Mouse (Mus musculus): ENCODE measurements around the gene Ptprh. TPM values are rescaled to one million over a fixed set of nuclear protein-coding genes. Genes with fewer than 3 reads are reported as not detected.
"Not testable (repeated sequence)": the region's sequence is repeated elsewhere in the genome, so short reads cannot be mapped to it uniquely, and the experiment has no call there.

Ptprh gene
- total RNA-seq, 2 experiments from 2014 or later: not detected

DNA sequence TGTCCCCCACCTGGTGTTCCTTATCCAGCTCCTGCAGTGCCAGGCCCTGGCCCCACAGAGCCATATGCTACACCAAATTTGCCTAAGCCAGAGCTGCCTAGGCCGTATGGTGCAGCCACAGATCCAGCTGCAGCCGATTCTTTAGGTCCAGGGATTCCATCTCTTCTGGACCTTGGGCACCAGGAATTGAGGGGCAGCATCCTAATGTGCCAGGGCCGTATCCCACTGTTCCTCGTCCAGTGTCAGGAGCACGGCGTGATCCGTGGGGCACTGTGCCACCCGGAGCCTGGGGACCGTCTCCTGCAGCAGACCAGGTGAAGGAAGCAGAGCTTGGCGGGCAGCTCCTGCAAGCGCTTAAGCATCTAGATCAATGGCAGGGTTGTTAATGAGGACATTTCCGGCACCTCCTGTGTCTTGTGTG, 8.1 kb upstream of the Ptprh start:
- no peak for DNase-seq (ENCODE audit: low spot score)
- intact Hi-C loops (cut with DNase I): no loop called here

DNA sequence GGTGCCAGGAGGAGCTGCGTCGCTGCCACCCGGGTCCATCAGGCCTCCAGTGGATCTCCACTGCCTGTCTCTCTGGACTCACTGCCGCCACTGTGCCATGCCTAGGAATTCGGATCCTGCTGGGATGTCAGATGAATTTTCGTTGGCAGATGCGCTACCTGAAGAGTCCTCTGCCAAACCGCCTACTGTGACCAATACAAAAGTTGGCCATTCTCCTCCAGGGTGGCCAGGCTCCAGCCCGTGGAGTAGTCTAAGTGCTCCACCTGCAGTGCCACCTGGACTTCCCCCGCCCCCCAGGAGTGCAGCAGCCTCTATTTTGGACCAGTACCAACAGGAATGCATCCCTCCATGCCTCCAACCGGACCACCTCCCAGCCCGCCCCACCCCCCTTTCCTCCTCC, 7.7 kb upstream of the Ptprh start:
- intact Hi-C loops (cut with DNase I): no loop called here
- DNase-seq (ENCODE audit: low spot score): no peak

DNA sequence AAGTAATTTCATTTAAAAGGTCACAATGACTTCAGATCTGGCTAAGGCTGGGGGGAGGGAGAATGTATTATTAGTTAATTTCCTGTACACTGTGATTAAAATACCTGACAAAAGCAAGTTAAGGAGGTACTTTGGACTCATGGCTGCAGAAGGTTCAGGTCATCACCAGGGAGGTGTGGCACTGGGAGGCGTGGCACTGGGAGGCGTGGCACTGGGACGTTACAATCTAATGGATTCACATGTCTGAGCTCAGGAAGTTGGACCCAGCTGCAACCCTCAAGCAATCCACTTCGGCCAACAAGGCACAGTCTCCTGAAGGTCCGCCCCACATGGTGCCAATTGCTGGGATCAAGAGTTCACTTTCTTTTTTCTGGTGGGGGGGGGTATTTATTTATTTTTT, 4.2 kb upstream of the Ptprh start:
- intact Hi-C loops (cut with DNase I): no loop called here
- no peak for DNase-seq (ENCODE audit: low spot score)

DNA sequence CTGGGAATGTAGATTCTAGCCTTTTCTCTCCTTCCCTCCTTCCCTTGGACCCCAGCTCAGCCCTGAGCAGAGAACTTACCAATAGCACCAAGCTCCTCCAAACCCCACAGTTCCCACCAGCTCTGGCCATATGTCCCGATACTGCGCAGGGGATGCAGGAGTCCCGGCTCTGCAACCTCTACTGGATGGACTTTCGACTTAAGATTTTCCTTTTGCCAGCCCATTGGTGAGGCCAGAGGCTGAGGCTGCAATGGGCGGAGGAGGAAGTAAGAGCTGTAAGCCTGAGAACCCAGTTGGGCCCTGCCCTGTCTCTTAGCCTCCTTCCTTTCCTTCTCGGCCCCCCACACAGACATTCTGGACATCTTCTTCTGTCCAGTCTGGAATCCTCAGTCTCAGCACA, 872 bp downstream of the Ptprh start:
- intact Hi-C loops (cut with DNase I): no loop called here
- no peak for DNase-seq (ENCODE audit: low spot score)

DNA sequence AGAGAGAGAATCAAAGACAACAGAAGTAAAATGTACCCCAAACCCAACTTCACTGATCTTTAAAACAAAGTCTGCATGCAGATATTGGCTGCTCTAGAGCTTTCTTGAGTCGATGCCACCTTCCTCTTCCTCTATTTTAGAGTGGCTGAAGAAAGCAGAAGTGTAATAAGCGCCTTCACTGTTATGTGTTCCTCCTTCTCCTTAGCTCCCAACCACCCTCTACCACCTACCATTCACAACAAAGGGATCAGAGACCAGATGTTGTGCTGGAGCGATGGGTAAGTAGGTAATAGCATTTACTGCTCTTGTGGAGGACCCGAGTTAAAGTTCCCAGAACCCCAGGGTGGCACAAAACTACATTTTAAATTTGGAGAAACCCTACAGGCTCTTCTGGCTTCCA, 6.8 kb downstream of the Ptprh start:
- DNase-seq (ENCODE audit: low spot score); intact Hi-C loops (cut with DNase I): not testable (repeated sequence)

DNA sequence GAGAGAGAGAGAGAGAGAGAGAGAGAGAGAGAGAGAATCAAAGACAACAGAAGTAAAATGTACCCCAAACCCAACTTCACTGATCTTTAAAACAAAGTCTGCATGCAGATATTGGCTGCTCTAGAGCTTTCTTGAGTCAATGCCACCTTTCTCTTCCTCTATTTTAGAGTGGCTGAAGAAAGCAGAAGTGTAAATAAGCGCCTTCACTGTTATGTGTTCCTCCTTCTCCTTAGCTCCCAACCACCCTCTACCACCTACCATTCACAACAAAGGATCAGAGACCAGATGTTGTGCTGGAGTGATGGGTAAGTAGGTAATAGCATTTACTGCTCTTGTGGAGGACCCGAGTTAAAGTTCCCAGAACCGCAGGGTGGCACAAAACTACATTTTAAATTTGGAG, 22.4 kb downstream of the Ptprh start:
- intact Hi-C loops (cut with DNase I); DNase-seq (ENCODE audit: low spot score): not testable (repeated sequence)

DNA sequence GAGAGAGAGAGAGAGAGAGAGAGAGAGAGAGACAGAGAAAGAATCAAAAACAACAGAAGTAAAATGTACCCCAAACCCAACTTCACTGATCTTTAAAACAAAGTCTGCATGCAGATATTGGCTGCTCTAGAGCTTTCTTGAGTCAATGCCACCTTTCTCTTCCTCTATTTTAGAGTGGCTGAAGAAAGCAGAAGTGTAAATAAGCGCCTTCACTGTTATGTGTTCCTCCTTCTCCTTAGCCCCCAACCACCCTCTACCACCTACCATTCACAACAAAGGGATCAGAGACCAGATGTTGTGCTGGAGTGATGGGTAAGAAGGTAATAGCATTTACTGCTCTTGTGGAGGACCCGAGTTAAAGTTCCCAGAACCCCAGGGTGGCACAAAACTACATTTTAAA, 31.5 kb downstream of the Ptprh start:
- DNase-seq (ENCODE audit: low spot score); intact Hi-C loops (cut with DNase I): not testable (repeated sequence)

DNA sequence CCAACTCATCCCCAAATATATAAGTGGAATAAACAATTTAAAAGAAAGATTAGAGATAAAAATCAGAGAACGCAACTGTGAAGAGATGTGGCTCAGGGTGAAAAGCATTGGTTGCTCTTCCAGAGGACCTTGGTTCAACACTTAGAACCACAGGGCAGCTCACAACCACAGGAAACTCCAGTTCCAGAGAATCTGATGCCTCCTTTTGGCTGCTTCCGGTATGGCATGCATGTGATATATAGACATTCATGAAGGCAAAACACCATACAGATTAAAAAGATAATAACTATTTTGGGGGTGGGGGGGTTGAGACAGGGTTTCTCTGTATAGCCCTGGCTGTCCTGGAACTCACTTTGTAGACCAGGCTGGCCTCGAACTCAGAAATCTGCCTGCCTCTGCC, 41.2 kb downstream of the Ptprh start:
- intact Hi-C loops (cut with DNase I): no loop called here
- no peak for DNase-seq (ENCODE audit: low spot score)

DNA sequence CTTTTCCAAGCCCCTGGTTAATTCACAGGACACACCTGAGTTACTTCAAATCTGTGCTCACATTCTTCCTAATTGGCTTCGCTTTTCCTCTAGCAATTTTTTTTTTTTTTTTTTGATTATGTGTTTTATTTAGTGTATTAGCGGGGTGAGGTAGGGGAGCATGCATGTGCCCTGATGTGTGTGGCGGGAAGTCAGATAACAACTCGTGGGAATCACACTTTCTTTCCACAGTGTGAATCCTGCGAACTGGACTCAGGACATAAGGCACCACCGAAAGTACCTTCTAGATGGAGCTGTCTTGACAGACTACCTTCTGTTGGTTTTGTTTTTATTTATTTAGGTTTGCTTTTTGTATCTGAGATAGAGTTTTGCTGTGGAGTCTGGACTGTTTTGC, 46.7 kb downstream of the Ptprh start:
- intact Hi-C loops (cut with DNase I): loop anchor here (2.0 to 10.0 kb wide), 3 partner anchors 70 to 488 kb away; no protein-coding TSS in a partner anchor
- DNase-seq (ENCODE audit: low spot score): no peak

DNA sequence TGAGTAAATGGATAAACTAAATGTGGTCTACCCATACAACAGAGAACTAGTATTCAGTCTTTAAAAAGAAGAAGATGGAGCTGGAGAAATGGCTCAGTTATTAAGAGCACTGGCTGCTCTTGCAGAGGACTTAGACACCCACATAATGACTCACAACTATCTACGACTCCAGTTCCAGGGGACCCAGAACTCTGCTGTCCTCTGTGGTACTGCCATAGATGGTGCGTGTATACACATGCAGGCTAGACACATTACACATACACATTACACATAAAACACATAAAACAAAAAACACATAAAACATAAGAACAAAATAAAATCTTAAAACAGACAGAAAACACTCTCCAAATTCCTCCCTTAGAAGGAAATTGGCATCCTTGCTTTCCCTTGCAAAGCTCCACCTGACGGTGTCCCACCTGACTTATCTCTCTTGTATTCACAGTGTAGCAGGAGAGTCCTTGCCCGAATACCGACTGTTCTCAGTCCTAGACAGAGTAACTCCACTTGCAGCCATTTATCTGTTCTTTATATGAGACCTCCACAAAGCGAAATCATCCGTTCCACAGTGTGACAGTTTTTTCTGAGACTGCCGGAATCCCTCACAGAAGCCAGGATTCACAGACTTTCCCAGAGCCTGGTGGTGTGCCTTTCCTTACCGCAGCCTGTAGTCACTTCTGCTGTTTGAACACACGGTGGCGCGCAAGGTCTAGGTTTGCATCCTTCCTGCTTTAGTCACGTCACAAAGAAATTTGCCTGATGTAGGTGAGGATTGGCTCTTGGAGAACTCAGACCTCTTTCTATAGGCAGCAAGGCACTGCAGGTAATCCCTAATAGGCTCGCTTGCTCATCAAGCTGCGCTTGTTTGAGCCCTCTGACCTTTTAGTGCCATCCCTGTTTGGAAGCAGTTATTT, 47.3 kb downstream of the Ptprh start:
- intact Hi-C loops (cut with DNase I): loop anchor here (1.0 to 10.0 kb wide), 4 partner anchors 71 to 488 kb away; no protein-coding TSS in a partner anchor
- peak; percentile 13 for DNase-seq (ENCODE audit: low spot score)

DNA sequence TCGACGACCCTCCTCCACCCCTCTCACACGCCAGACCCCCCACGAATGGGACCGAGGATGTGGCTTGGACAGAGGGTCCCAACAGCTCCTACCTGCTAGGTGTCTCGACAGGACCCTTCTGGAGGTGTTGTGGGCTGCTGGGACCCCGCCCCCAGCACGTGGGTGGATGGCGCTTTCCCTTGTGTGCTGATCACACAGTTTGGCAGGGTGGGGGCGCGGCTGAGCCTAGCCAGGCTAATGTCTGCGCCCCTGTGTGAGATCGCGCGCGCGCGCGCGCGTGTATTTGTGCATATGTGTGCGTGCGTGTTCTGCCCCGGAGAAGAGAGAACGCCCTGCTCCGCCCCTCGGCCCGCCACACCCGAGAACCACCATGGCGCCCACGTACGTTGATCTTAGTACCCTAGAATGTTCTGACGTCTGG, 56.6 kb downstream of the Ptprh start, which contains the start of gene Syt5:
TSS of gene Syt5 (minus strand) at position 321 of the 421 bp plus-strand sequence.
- DNase-seq (ENCODE audit: low spot score): no peak
- intact Hi-C loops (cut with DNase I): no loop called here

DNA sequence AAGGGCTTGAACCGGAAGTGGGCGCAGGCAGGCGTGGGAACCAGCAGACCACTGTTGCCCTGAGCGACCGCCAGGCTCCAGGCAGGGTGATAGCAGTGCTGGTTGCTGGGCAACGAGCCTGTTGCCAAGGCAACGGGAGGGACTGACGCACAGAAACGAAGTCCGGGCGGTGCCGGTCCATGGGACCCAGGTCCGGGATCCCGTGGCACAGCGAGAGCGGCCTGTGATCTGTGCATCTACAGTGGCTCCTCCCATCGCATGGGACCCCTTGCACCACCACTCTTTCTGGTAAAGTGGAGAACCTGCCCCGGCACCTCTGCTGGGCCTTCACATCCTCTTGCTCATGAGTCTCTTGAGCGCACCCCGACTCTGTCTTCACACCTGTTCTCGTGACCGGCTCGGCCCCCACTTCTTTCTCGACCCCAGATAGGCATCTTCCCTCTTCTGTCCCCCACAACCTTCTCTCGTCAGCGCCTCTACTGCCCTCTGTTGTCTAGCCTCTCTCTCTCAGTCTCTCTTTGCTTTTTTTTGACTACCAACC, 57.2 kb downstream of the Ptprh start:
- intact Hi-C loops (cut with DNase I): no loop called here
- peak; percentile 42 for DNase-seq (ENCODE audit: low spot score)

DNA sequence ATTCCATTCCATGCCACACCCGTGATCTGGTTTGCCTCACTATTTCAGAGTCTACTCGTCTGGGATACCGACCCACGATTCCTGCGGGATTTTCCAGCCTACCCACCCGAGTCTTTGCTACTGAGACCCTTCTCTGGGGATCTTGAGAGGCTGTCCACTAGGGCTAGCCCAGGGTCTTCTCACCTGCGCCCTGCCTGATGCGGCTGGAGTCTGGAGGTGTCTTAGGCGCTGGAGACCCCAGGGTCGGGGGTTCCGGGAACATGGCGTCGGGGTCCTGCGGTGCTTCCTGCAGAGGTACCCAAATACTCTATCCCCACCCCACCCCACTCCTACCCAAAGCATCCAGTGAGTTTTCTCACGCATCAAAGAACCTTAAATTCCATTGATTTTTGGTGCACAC, 57.8 kb downstream of the Ptprh start:
- no peak for DNase-seq (ENCODE audit: low spot score)
- intact Hi-C loops (cut with DNase I): no loop called here

DNA sequence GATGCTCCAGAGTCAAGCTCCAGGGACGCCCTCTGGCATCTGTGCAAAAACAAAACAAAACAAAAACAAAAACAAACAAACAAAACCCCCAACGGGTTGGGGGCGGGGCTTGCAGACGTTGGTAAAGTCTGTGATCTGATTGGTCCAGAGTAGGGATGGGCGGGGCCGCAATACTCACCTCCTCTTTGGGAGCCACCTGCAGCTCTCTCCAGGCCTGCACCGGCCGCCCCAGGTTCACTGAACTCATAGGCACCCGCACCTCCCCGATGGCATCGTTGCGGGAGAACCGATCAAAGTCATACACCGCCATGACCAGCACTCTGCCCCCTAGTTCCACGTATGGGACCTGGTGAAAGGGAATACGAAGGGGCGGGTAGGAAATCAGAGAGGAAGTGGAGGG, 61.8 kb downstream of the Ptprh start:
- no peak for DNase-seq (ENCODE audit: low spot score)
- intact Hi-C loops (cut with DNase I): no loop called here

DNA sequence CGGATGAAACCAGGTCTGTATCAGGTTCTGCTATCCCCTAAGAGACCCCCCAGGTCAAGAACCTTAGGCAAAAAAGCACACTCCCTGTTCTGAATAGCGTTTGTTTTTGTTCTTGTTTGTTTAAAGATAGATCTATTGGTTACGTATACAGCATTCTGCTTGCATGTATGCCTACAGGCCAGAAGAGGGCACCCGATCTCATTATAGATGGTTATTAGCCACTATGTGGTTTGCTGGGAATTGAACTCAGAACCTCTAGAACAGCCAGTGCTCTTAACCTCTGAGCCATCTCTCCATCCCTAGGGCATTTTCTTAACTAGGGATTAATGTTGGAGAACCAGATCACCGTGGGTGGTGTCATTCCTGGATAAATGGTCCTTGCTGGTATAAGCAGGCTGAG, 62.5 kb downstream of the Ptprh start:
- intact Hi-C loops (cut with DNase I): no loop called here
- no peak for DNase-seq (ENCODE audit: low spot score)

DNA sequence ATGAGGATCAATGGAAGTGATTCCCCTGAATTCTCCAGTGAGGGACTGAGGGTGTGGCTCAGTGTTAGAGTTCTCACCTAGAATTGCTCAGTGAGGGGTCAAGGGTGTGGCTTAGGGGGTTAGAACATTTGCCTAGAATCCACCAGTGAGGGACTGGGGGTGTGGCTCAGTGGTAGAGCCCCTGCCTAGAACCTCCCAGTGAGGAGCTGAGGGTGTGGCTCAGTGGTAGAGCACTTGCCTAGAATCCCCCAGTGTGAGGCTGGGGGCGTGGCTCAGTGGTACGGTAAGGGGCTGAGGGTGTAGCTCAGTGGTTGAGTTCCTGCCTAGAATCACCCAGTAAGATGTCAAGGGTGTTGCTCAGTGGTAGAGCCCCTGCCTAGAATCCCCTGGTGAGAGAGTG, 64.8 kb downstream of the Ptprh start:
- no peak for DNase-seq (ENCODE audit: low spot score)
- intact Hi-C loops (cut with DNase I): no loop called here

DNA sequence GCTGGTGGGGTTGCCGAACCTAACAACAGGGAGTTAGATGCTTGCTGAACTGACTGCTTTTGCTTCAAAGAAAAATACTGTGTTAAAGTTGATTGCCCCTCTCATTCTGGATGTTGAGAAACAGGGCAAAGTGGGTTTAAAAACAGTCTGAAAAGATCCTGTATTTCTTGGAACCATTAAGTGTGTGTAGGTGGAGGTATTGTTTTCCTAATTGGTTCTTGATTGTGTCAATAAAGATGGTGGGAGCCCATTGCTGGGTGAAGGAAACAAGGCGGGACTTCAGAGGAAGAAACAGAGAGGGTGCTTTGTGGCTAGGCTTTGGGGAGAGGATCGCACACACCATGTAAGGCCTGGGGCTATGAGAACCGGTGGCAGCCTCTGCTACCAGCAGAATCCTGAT, 66.7 kb downstream of the Ptprh start:
- DNase-seq (ENCODE audit: low spot score): no peak
- intact Hi-C loops (cut with DNase I): no loop called here

DNA sequence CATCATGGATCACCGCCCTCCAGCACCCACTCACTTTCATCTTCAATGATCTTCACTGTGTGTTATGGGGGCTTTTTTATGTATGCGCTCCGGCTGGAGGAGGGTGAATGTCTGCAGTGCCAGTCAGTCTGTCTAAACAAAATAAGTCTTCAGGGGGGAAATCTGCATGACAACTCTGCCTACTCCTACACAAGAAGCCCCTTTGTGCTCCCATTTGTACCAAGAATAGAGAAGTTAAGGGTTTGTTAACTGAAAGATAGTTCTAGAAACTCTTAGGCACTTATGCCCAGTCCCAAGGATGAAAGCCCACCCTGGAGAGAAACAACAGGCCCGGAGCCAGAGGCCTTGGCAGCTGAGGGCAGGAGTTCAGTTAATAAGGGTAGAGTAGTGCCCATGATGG, 67.5 kb downstream of the Ptprh start:
- DNase-seq (ENCODE audit: low spot score): no peak
- intact Hi-C loops (cut with DNase I): no loop called here

DNA sequence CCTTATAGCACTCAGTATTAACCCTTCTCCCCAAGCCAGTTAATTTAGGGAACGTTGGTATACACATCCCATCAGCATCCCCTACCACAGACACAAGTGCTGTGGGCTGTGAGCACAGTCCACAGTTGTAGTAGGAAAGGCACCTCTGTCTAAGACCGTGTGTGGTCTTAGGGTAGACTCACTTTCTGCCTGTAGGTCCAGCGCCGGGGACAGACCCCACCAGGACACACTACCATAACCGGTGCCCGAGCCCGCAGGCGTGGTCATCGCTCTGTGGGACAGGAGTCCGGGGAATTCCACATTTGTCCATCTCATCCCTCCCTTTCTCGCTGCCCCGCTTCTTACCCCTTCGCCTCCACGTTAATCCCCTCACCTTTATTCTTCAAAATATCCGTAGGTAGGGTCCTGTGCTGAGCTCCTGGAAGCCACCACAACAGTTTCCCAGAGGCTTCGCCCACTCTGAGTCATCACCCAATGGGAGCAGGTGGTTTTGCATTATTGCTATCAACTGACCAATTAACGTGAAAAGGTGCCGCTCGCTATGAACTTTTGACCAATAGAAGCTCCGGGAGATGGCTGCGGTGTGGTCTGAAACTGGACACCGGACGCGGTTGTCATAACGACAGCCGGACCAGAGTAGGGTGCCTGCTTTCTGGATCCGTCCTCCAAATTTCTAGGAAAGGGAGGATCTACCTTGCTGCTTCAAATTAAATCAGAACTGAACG, 71.7 kb downstream of the Ptprh start, which contains the start of gene Dnaaf3:
TSS of gene Dnaaf3 (minus strand) at position 449 of the 725 bp plus-strand sequence.
- intact Hi-C loops (cut with DNase I): no loop called here
- peak; percentile 48 for DNase-seq (ENCODE audit: low spot score)

DNA sequence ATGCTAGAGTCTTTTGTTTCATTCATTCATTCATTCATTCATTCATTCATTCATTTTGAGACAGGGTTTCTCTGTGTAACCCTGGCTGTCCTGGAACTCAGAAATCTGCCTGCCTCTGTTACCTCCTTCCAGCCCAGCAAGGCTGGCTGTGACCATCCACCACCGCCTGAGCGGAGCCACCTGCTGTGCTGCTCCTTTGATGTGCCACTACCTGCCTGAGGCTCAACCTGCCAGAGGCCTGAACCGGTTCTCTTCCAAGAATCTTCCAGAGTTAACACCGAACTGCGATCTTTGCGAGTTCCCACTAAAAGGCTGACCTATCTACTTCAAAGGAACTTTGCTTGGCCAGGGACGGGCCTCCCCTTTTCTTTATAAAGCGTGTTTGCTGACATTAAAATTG, 73.7 kb downstream of the Ptprh start:
- intact Hi-C loops (cut with DNase I); DNase-seq (ENCODE audit: low spot score): not testable (repeated sequence)

DNA sequence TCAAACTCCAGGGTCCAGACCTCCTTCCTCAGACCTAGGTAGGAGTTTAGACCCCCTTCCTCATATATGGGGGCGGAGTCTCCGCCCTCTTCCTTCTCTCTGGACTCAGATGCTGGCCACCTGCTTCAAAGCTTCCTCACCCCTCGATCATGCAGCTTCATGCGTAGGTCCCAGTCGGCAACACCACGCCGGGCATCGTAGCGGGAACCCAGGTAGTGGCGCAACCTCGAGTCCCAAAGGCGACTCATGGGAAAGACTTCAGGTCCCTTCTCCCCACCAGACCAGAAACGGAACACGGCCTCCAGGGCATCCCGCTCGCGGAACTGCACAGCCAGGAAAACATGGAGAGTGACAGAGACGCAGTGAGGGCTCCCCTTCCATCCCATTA, 76.5 kb downstream of the Ptprh start:
- DNase-seq (ENCODE audit: low spot score): no peak
- intact Hi-C loops (cut with DNase I): no loop called here
